Mouse (Mus musculus): Measurements from ENCODE around the gene Snrnp48. TPM values are rescaled to one million over a fixed set of nuclear protein-coding genes. Genes with fewer than 3 reads are reported as not detected.
A peak's percentile ranks its signal among the peaks of the same experiment; 100 is the strongest.

The Snrnp48 gene
- total and polyA plus RNA-seq, 2 experiments: 12.8 to 17.7 TPM

GRCm38 (mm10) chr13:38218686-38219085, 13.9 kb downstream of the Snrnp48 start:
- H3K4me3 ChIP-seq (ENCODE audit: insufficient read depth, low read depth, low read length): no peak overlapping the region
- no peak overlapping the region for H3K9ac ChIP-seq (ENCODE audit: low read depth, low read length)
- no peak overlapping the region for H3K27ac ChIP-seq (replicated peaks; ENCODE audit: insufficient read depth, low read depth, low read length)
- DNase-seq (ENCODE audit: extremely low read depth, low read depth, low spot score): no peak
- no peaks in the 10 kb centered on the region; the same call in 1 of the 2 replicates for H3K79me2 ChIP-seq (ENCODE audit: control insufficient read depth, insufficient read depth, low read length)
- WGBS: 96% methylated on average over 3 of the region's 3 CpGs
- no peaks in the 10 kb centered on the region for H3K4me1 ChIP-seq (ENCODE audit: control insufficient read depth, insufficient read depth, low read length)
- no peaks in the 10 kb centered on the region for H3K27me3 ChIP-seq (ENCODE audit: control insufficient read depth, insufficient read depth, low read length)
- H3K36me3 ChIP-seq (ENCODE audit: control insufficient read depth, insufficient read depth, low read length): peaks cover 60% of the 10 kb centered on the region
- no peak for TF ChIP-seq POLR2A (IDR thresholded peaks at IDR 0.05; ENCODE audit: extremely low read depth, insufficient read depth, low read length)
- TF ChIP-seq CTCF (IDR thresholded peaks at IDR 0.05; ENCODE audit: low read depth, low read length): no peak

DNA sequence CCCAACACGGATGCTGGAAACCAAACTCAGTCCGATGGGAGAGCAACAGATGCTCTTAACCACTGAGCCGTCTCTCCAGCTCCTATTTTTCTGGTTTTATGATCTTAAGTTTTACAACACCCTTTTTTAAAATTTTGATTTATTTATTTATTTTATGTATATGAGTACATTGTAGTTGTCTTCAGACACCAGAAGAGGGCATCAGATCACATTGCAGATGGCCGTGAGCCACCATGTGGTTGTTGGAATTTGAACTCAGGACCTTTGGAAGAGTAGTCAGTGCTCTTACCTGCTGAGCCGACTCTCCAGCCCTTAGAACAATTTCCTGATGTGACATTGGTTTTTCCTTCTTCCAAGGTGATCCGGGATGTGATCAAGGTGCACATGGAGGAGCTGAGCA, 15.6 kb downstream of the Snrnp48 start:
- H3K79me2 ChIP-seq (ENCODE audit: control insufficient read depth, insufficient read depth, low read length): no peaks in the 10 kb centered on the region; the same call in 1 of the 2 replicates
- no peak for TF ChIP-seq CTCF (IDR thresholded peaks at IDR 0.05; ENCODE audit: low read depth, low read length)
- TF ChIP-seq POLR2A (IDR thresholded peaks at IDR 0.05; ENCODE audit: extremely low read depth, insufficient read depth, low read length): no peak
- H3K36me3 ChIP-seq (ENCODE audit: control insufficient read depth, insufficient read depth, low read length): peaks cover 66% of the 10 kb centered on the region
- no peak overlapping the region for H3K9ac ChIP-seq (ENCODE audit: low read depth, low read length)
- H3K27ac ChIP-seq (replicated peaks; ENCODE audit: insufficient read depth, low read depth, low read length): no peak overlapping the region
- no peaks in the 10 kb centered on the region for H3K27me3 ChIP-seq (ENCODE audit: control insufficient read depth, insufficient read depth, low read length)
- no peaks in the 10 kb centered on the region for H3K4me1 ChIP-seq (ENCODE audit: control insufficient read depth, insufficient read depth, low read length)
- peak; percentile 15 for DNase-seq (ENCODE audit: extremely low read depth, low read depth, low spot score)
- no peak overlapping the region for H3K4me3 ChIP-seq (ENCODE audit: insufficient read depth, low read depth, low read length)
- WGBS: 88% methylated on average over 6 of the region's 6 CpGs

DNA sequence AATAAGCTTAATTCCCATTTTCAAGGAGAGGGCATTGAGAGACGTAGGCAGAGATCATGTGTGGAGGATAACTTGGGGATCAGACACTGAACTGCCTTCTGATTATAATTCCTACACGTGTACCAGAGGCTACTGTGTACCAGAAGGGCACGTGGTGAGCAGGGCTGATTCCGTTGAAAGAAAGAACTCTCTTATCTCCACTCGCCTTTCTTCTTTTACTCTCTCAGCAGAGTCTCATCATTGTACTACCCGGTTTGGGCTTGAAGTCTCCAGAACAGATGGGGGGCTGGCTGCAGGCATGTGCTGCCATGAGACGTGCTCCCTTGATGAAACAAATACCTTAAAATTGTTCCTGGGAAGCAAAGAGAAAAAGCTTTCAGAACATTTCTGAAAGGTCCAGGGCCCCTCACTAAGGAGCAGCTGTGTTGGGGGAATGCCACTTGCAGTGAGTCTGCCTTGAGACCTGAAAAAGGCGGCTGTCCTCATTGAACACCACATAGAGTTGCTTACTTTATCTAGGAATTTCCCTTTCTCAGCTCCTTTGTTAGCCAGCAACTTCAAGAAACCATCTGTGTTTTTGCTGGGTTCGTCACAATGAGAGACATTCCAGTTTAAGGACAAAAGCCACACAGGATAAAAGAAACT, 25.6 kb downstream of the Snrnp48 start:
- Histone ChIP-seq H3K4me1 (ENCODE audit: control insufficient read depth, insufficient read depth, low read length) (no peaks in the 10 kb centered on the region), H3K79me2 (ENCODE audit: control insufficient read depth, insufficient read depth, low read length) (no peaks in the 10 kb centered on the region), H3K36me3 (ENCODE audit: control insufficient read depth, insufficient read depth, low read length) (peaks cover 19% of the 10 kb centered on the region), H3K27ac (replicated peaks; ENCODE audit: insufficient read depth, low read depth, low read length) (no peak overlapping the region), H3K4me3 (ENCODE audit: insufficient read depth, low read depth, low read length) (no peak overlapping the region), H3K27me3 (ENCODE audit: control insufficient read depth, insufficient read depth, low read length) (no peaks in the 10 kb centered on the region), H3K9ac (ENCODE audit: low read depth, low read length) (no peak overlapping the region)
- 83% methylated on average over 9 of the region's 9 CpGs for WGBS
- no peak for DNase-seq (ENCODE audit: extremely low read depth, low read depth, low spot score)
- TF ChIP-seq CTCF (IDR thresholded peaks at IDR 0.05; ENCODE audit: low read depth, low read length) (no peak), POLR2A (IDR thresholded peaks at IDR 0.05; ENCODE audit: extremely low read depth, insufficient read depth, low read length) (no peak)

- no peak overlapping the region for H3K9ac ChIP-seq (ENCODE audit: low read depth, low read length)
- H3K79me2 ChIP-seq (ENCODE audit: control insufficient read depth, insufficient read depth, low read length): no peaks in the 10 kb centered on the region
- H3K27ac ChIP-seq (replicated peaks; ENCODE audit: insufficient read depth, low read depth, low read length): no peak overlapping the region
- 79% methylated on average over 4 of the region's 4 CpGs for WGBS
- H3K4me3 ChIP-seq (ENCODE audit: insufficient read depth, low read depth, low read length): no peak overlapping the region
- TF ChIP-seq CTCF (IDR thresholded peaks at IDR 0.05; ENCODE audit: low read depth, low read length): no peak
- no peak for TF ChIP-seq POLR2A (IDR thresholded peaks at IDR 0.05; ENCODE audit: extremely low read depth, insufficient read depth, low read length)
- peaks cover 11% of the 10 kb centered on the region for H3K36me3 ChIP-seq (ENCODE audit: control insufficient read depth, insufficient read depth, low read length)
- H3K27me3 ChIP-seq (ENCODE audit: control insufficient read depth, insufficient read depth, low read length): no peaks in the 10 kb centered on the region
- no peak for DNase-seq (ENCODE audit: extremely low read depth, low read depth, low spot score)
- no peaks in the 10 kb centered on the region for H3K4me1 ChIP-seq (ENCODE audit: control insufficient read depth, insufficient read depth, low read length)
Measured at GRCm38 (mm10) chr13:38232411-38232810, 27.7 kb downstream of the Snrnp48 start.

DNA sequence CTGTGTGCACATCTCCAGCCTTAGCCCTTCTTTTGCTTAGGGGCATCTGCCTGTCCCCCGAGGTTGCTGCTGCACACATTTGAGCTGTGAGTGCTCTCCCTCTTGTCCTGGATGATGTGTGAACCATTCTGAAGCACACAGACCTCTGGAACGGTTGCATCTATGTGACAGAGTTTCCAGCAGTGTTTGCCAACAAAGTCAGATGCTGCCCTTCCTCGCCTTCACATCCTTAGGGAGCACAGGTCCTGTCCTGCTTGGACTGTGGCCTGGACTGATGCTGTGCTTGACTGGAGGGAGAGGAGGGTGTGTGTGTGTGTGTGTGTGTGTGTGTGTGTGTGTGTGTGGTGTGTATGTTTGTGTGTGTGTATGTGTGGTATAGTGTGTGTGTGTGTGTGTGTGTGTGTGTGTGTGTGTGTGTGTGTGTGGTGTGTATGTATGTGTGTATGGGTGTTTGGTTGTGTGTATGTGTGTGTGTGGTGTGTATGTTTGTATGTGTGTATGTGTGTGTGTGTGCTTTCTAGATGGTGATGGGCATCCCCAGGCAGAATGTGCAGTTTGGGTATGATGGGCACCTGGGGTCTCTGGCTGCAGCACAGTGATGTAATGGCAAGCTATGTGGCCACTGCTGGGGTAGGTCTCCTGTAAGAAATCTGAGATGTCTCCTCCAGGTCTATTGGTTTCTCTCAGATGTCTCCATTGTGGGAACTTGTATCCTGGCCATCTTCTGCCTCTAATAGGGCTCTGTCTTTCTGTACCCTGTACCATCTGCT, 28.3 kb downstream of the Snrnp48 start:
- TF ChIP-seq POLR2A (IDR thresholded peaks at IDR 0.05; ENCODE audit: extremely low read depth, insufficient read depth, low read length) (no peak), CTCF (IDR thresholded peaks at IDR 0.05; ENCODE audit: low read depth, low read length) (no peak)
- Histone ChIP-seq H3K36me3 (ENCODE audit: control insufficient read depth, insufficient read depth, low read length) (peaks cover 8% of the 10 kb centered on the region; the same call in 1 of the 2 replicates), H3K9ac (ENCODE audit: low read depth, low read length) (no peak overlapping the region), H3K27ac (replicated peaks; ENCODE audit: insufficient read depth, low read depth, low read length) (no peak overlapping the region), H3K4me3 (ENCODE audit: insufficient read depth, low read depth, low read length) (no peak overlapping the region), H3K27me3 (ENCODE audit: control insufficient read depth, insufficient read depth, low read length) (no peaks in the 10 kb centered on the region), H3K79me2 (ENCODE audit: control insufficient read depth, insufficient read depth, low read length) (no peaks in the 10 kb centered on the region), H3K4me1 (ENCODE audit: control insufficient read depth, insufficient read depth, low read length) (no peaks in the 10 kb centered on the region)
- 53% methylated on average over 3 of the region's 3 CpGs for WGBS
- DNase-seq (ENCODE audit: extremely low read depth, low read depth, low spot score): no peak

DNA sequence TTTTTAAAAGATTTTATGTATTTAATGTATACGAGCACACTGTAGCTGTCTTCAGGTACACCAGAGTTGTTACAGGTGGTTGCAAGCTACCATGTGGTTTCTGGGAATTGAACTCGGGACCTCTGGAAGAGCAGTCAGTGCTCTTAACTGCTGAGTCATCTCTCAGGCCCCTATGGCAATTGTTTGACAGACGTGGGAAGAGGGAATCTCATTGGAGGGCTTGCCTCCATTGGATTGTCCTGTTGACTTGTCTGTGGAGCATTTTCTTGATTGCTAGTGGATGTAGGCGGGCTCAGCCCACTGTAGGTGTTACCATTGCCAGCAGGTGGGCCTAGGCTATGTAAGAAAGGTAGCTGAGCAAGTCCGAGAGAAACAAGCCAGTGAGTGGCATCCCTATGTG, 29.9 kb downstream of the Snrnp48 start:
- no peaks in the 10 kb centered on the region for H3K27me3 ChIP-seq (ENCODE audit: control insufficient read depth, insufficient read depth, low read length)
- no peak overlapping the region for H3K4me3 ChIP-seq (ENCODE audit: insufficient read depth, low read depth, low read length)
- DNase-seq (ENCODE audit: extremely low read depth, low read depth, low spot score): no peak
- WGBS: 81% methylated on average over 5 of the region's 5 CpGs
- no peak overlapping the region for H3K9ac ChIP-seq (ENCODE audit: low read depth, low read length)
- H3K36me3 ChIP-seq (ENCODE audit: control insufficient read depth, insufficient read depth, low read length): no peaks in the 10 kb centered on the region
- no peak overlapping the region for H3K27ac ChIP-seq (replicated peaks; ENCODE audit: insufficient read depth, low read depth, low read length)
- no peaks in the 10 kb centered on the region for H3K79me2 ChIP-seq (ENCODE audit: control insufficient read depth, insufficient read depth, low read length)
- H3K4me1 ChIP-seq (ENCODE audit: control insufficient read depth, insufficient read depth, low read length): no peaks in the 10 kb centered on the region
- TF ChIP-seq CTCF (IDR thresholded peaks at IDR 0.05; ENCODE audit: low read depth, low read length) (no peak), POLR2A (IDR thresholded peaks at IDR 0.05; ENCODE audit: extremely low read depth, insufficient read depth, low read length) (no peak)
